Mouse (Mus musculus): Measurements from ENCODE around the gene Ak9. TPM values are rescaled to one million over a fixed set of nuclear protein-coding genes. Genes with fewer than 3 reads are reported as not detected.
A peak's percentile ranks its signal among the peaks of the same experiment; 100 is the strongest.

The Ak9 gene
- polyA plus RNA-seq, 1 experiment from 2014 or later: 0.04 TPM

- H3K4me2 ChIP-seq: no peak overlapping the region
- H3K27me3 ChIP-seq: no peaks in the 10 kb centered on the region
- H3K9me3 ChIP-seq: no peaks in the 10 kb centered on the region
- no peak overlapping the region for H3K27ac ChIP-seq
- H3K4me1 ChIP-seq: no peaks in the 10 kb centered on the region
- no peak for ATAC-seq (ENCODE audit: insufficient number of reproducible peaks, insufficient read depth, low FRiP score, low TSS enrichment, low read depth)
- peaks cover 74% of the 10 kb centered on the region for H3K36me3 ChIP-seq
- 32% methylated on average over 2 of the region's 2 CpGs for WGBS
- no peak overlapping the region for H3K9ac ChIP-seq
- H3K4me3 ChIP-seq: no peak overlapping the region
Measured at GRCm38 (mm10) chr10:41460501-41460900, 156.7 kb downstream of the Ak9 start.

DNA sequence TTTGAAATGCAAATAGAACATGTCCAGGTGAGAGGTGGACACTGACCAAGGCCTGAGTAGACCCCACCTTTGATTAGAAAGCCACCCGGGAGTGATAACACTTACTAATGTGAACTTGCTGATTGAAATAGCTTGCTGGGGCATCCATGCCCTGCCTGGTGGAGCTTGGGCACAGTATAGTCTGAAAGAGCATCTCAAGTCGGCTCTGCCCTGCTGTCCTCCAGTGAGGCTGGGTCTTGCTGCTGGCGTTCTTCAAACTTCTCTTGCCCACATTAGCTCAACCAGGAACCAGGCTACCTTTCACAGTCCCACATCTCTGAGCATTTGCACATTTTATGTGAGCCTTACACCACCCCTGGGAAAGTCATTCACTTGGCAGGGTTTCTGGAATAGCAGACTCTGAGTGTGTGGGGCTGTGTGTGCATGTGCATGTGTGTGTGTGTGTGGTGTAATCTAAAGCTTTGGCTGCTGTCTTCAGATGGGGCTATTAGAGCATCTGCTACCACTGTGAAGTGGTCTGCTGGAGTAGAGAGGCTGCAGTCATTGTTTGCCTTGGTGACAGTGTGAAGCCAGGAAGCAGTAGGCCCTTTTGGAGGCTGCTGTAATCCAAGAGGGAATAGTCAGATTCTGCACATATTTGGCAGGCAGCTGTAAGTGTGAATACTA is 157.4 kb downstream of the Ak9 start:
- H3K9ac ChIP-seq: no peak overlapping the region
- H3K27ac ChIP-seq: no peak overlapping the region
- WGBS: 87% methylated on average over 3 of the region's 3 CpGs
- no peak for ATAC-seq (ENCODE audit: insufficient number of reproducible peaks, insufficient read depth, low FRiP score, low TSS enrichment, low read depth)
- no peak overlapping the region for H3K4me2 ChIP-seq
- H3K27me3 ChIP-seq: no peaks in the 10 kb centered on the region
- H3K36me3 ChIP-seq: peaks cover 71% of the 10 kb centered on the region
- H3K9me3 ChIP-seq: no peaks in the 10 kb centered on the region
- no peaks in the 10 kb centered on the region for H3K4me1 ChIP-seq
- no peak overlapping the region for H3K4me3 ChIP-seq

- H3K4me2 ChIP-seq: no peak overlapping the region
- no peak overlapping the region for H3K27ac ChIP-seq
- ATAC-seq (ENCODE audit: insufficient number of reproducible peaks, insufficient read depth, low FRiP score, low TSS enrichment, low read depth): no peak
- peaks cover 55% of the 10 kb centered on the region for H3K36me3 ChIP-seq
- no peak overlapping the region for H3K4me3 ChIP-seq
- H3K9me3 ChIP-seq: no peaks in the 10 kb centered on the region
- no peak overlapping the region for H3K9ac ChIP-seq
- WGBS: 59% methylated on average over 15 of the region's 15 CpGs
- no peaks in the 10 kb centered on the region for H3K4me1 ChIP-seq
- H3K27me3 ChIP-seq: no peaks in the 10 kb centered on the region
Measured at GRCm38 (mm10) chr10:41464401-41464955, 160.7 kb downstream of the Ak9 start.

- no peaks in the 10 kb centered on the region for H3K4me1 ChIP-seq
- no peaks in the 10 kb centered on the region for H3K27me3 ChIP-seq
- 47% methylated on average over 6 of the region's 6 CpGs for WGBS
- no peak overlapping the region for H3K27ac ChIP-seq
- peaks cover 37% of the 10 kb centered on the region for H3K36me3 ChIP-seq
- H3K4me2 ChIP-seq: no peak overlapping the region
- no peak overlapping the region for H3K9ac ChIP-seq
- ATAC-seq (ENCODE audit: insufficient number of reproducible peaks, insufficient read depth, low FRiP score, low TSS enrichment, low read depth): no peak
- H3K9me3 ChIP-seq: no peaks in the 10 kb centered on the region
- no peak overlapping the region for H3K4me3 ChIP-seq
Measured at GRCm38 (mm10) chr10:41467325-41467724, 163.5 kb downstream of the Ak9 start.

DNA sequence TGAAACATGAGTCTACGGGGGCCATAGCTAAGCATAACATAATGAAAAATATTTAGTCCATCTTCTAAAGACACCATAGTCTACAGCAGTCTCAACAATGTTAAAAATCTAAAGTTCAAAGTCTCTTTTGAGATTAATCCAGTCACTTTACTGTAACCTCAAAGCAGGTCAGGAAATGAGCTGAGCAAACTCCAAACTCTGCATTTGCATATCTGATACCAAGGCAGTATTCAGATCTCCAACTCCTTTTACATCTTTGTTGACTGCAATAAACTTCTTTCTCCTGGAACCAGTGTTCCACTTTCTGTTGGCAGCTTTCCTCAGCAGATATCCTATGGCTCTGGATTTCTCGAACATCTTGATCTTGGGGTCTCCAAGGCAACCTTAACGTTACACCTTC is 166.9 kb downstream of the Ak9 start:
- no peak overlapping the region for H3K9ac ChIP-seq
- no peaks in the 10 kb centered on the region for H3K9me3 ChIP-seq
- no peak for ATAC-seq (ENCODE audit: insufficient number of reproducible peaks, insufficient read depth, low FRiP score, low TSS enrichment, low read depth)
- H3K4me1 ChIP-seq: peaks cover 3% of the 10 kb centered on the region; the same call in 1 of the 2 replicates
- no peaks in the 10 kb centered on the region for H3K27me3 ChIP-seq
- WGBS: 86% methylated on average over 3 of the region's 3 CpGs
- no peak overlapping the region for H3K4me2 ChIP-seq
- peaks cover 15% of the 10 kb centered on the region for H3K36me3 ChIP-seq
- no peak overlapping the region for H3K27ac ChIP-seq
- H3K4me3 ChIP-seq: no peak overlapping the region

GRCm38 (mm10) chr10:41472534-41472933 is 168.8 kb downstream of the Ak9 start:
- H3K36me3 ChIP-seq: 0 out of 2 replicates have a peak, but pooled peaks cover 6% of the 10 kb centered on the region
- H3K9ac ChIP-seq: no peak overlapping the region
- H3K4me3 ChIP-seq: no peak overlapping the region
- H3K4me1 ChIP-seq: peaks cover 14% of the 10 kb centered on the region
- ATAC-seq (ENCODE audit: insufficient number of reproducible peaks, insufficient read depth, low FRiP score, low TSS enrichment, low read depth): no peak
- no peak overlapping the region for H3K4me2 ChIP-seq
- no peaks in the 10 kb centered on the region for H3K9me3 ChIP-seq
- no peaks in the 10 kb centered on the region for H3K27me3 ChIP-seq
- H3K27ac ChIP-seq: no peak overlapping the region

GRCm38 (mm10) chr10:41472962-41473481 is 169.2 kb downstream of the Ak9 start:
- Histone ChIP-seq H3K4me1 (peaks cover 19% of the 10 kb centered on the region), H3K4me2 (no peak overlapping the region), H3K27ac (no peak overlapping the region), H3K9ac (no peak overlapping the region), H3K36me3 (0 out of 2 replicates have a peak, but pooled peaks cover 5% of the 10 kb centered on the region), H3K27me3 (no peaks in the 10 kb centered on the region), H3K4me3 (no peak overlapping the region), H3K9me3 (no peaks in the 10 kb centered on the region)
- WGBS: 76% methylated on average over 5 of the region's 5 CpGs
- ATAC-seq (ENCODE audit: insufficient number of reproducible peaks, insufficient read depth, low FRiP score, low TSS enrichment, low read depth): no peak

DNA sequence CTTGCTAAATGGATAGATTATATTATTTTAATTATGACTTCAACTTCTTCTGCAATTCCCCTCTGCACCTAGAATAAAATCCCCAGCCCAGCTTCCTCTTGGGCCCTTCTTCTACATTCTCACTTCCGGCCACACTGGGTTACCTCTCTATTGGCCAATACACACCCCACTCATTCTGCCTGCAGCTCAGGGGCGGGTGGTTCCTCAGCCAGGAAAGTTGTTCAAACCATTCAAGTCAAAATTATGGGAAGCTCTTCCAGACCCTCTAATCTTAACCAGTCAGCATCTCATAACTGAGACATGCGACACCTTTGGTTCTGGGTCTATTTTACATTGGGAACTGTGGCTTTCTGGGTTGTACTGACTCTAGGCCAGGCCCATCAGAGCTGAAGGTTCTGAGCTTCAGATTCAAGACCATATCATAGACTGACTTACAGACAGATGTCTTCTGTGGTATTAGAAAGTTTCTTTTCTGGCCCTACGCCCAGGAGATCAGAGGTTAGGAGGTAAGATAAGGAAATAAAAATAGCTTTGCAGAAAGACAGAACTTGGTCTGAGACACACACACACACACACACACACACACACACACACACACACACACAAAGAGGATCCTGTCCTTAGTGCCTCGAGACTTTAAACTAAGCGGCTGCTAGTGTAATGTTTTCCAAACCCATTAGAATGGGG is 170.1 kb downstream of the Ak9 start:
- WGBS: 77% methylated on average over 6 of the region's 6 CpGs
- Histone ChIP-seq H3K9ac (no peak overlapping the region), H3K4me3 (no peak overlapping the region), H3K27ac (no peak overlapping the region), H3K4me2 (no peak overlapping the region), H3K9me3 (no peaks in the 10 kb centered on the region), H3K4me1 (peaks cover 21% of the 10 kb centered on the region), H3K27me3 (no peaks in the 10 kb centered on the region), H3K36me3 (peaks cover 9% of the 10 kb centered on the region)
- no peak for ATAC-seq (ENCODE audit: insufficient number of reproducible peaks, insufficient read depth, low FRiP score, low TSS enrichment, low read depth)

DNA sequence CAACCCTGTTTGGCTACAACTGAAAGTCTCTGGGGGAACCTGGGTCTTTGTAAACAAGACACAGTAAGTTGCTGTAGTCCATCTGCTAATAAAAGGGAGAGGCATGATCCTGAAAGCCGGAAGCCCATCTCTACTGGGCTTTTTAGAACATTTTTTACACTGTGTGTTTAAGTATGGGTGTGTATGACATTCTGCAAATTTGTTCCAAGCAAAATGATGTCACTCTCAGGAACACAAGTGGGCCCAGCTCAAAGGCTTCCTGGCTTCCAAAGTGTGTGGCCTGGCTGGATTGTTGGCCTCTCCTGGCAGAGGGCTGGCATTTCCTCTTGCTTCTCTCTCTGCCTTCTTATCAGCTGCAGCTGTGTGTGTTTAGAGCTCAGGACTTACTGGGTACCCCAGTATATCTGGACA is 171.2 kb downstream of the Ak9 start:
- Histone ChIP-seq H3K36me3 (peaks cover 19% of the 10 kb centered on the region), H3K9me3 (no peaks in the 10 kb centered on the region), H3K27ac (no peak overlapping the region), H3K27me3 (no peaks in the 10 kb centered on the region), H3K4me2 (no peak overlapping the region), H3K4me1 (peaks cover 21% of the 10 kb centered on the region), H3K4me3 (no peak overlapping the region), H3K9ac (no peak overlapping the region)
- ATAC-seq (ENCODE audit: insufficient number of reproducible peaks, insufficient read depth, low FRiP score, low TSS enrichment, low read depth): no peak
- 81% methylated on average over 1 of the region's 1 CpGs for WGBS

DNA sequence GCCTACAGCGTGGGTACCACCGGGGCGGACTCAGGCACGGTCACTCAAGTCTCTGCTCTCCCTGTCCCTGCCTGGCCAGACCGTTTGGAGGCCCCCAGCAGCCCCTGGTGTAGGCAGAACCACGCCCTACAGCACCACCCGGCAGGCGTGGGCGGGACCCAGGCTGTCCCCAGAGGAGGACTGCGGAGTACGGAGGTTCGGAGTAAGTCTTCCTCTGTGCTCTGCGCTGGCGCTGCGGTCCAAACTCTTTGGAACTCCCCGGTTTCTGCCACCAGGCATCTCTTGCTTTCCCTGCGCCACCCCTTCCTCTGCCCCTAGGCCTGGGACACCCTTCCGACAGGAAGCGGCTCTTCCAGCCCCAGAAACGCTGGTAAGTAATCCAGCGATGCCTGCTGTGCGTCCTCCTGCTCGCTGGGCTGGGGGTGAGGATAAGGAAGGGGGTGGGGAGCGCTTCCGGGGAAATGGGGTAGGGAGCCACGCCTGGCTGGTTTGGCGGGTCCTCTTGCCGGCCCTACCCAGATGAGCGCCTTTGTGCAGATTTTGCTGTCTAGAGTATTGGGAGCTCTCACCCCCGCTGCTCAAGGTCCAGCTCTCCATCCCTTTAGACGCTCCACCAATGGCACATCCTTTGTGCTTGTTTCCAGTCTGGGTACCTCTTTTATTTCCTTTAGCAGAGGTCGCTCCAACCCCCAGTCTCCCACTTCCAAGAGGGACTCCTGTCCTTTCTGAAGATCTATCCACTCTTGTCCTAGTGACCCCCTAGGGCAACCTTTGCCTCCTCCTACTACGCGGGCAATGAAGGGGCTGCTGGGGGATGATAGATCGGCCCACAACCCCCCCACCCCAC is 172.6 kb downstream of the Ak9 start, which contains the start of gene Mical1:
Gene Mical1, plus strand, starts transcription at position 144 of the 847 bp plus-strand sequence.
- Histone ChIP-seq H3K9me3 (no peaks in the 10 kb centered on the region), H3K9ac (peak within 1 kb of the TSS; percentile 79), H3K4me2 (peak within 1 kb of the TSS; percentile 89), H3K27me3 (no peaks in the 10 kb centered on the region), H3K4me1 (peaks cover 21% of the 10 kb centered on the region), H3K4me3 (peak within 1 kb of the TSS; percentile 70), H3K36me3 (peaks cover 33% of the 10 kb centered on the region), H3K27ac (peak within 1 kb of the TSS; percentile 91)
- WGBS: under 1% methylated on average over 35 of the region's 35 CpGs
- peak; percentile 74 for ATAC-seq (ENCODE audit: insufficient number of reproducible peaks, insufficient read depth, low FRiP score, low TSS enrichment, low read depth)

DNA sequence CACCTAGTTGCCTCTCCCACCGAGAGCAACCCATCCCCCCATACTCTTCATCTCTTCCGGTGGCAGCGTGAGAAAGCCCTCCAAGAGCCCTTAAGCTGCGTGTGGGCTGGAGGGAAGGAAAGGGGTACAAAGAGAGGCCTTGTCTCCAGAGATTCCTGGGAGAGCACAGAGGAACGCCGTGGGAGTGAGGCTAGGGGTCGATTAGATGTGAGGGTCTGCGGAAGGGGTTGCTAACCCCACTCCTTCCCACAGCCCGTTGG is 173.2 kb downstream of the Ak9 start:
- H3K4me1 ChIP-seq: peaks cover 21% of the 10 kb centered on the region

More for the DNA sequence above, 173.2 kb downstream of the Ak9 start:
- 0% methylated on average over 9 of the region's 9 CpGs for WGBS
- Histone ChIP-seq H3K27me3 (no peaks in the 10 kb centered on the region), H3K9me3 (no peaks in the 10 kb centered on the region), H3K27ac (peak overlapping the region; percentile 91), H3K36me3 (peaks cover 38% of the 10 kb centered on the region), H3K4me2 (peak overlapping the region; percentile 89), H3K9ac (peak overlapping the region; percentile 79), H3K4me3 (peak overlapping the region; percentile 70)
- ATAC-seq (ENCODE audit: insufficient number of reproducible peaks, insufficient read depth, low FRiP score, low TSS enrichment, low read depth): no peak
